Mouse (Mus musculus): ENCODE data around the gene Olfr523. TPM values are rescaled to one million over a fixed set of nuclear protein-coding genes. Genes with fewer than 3 reads are reported as not detected.
"Not testable (repeated sequence)": the region's sequence is repeated elsewhere in the genome, so short reads cannot be mapped to it uniquely, and the experiment has no call there.

Olfr523 gene
- polyA plus RNA-seq, 2 experiments: not detected

GRCm38 (mm10) chr7:140127911-140128310 lies 45.1 kb upstream of the Olfr523 start:
- 87% methylated on average over 2 of the region's 2 CpGs for WGBS

GRCm38 (mm10) chr7:140132184-140132583 lies 40.8 kb upstream of the Olfr523 start:
- not testable (repeated sequence) for H3K9me3 ChIP-seq (ENCODE audit: control insufficient read depth, low read length); H3K4me1 ChIP-seq (ENCODE audit: control insufficient read depth, insufficient read depth, low read length); H3K4me2 ChIP-seq (replicated peaks; ENCODE audit: low read depth, low read length, severe bottlenecking); H3K27ac ChIP-seq (replicated peaks; ENCODE audit: low read depth, low read length); H3K27me3 ChIP-seq (ENCODE audit: control insufficient read depth, insufficient read depth, low read length); H3K4me3 ChIP-seq (replicated peaks; ENCODE audit: low read length); DNase-seq (ENCODE audit: low spot score); ATAC-seq (ENCODE audit: low FRiP score, low read depth); H3K9ac ChIP-seq (ENCODE audit: low read depth, low read length, severe bottlenecking)
- H3K36me3 ChIP-seq (ENCODE audit: control insufficient read depth, insufficient read depth, low read length): peaks cover 26% of the 10 kb centered on the region
- 96% methylated on average over 7 of the region's 7 CpGs for whole genome bisulfite sequencing

More at GRCm38 (mm10) chr7:140127911-140128310, 45.1 kb upstream of the Olfr523 start:
- TF ChIP-seq POLR2A (IDR thresholded peaks at IDR 0.05; ENCODE audit: borderline replicate concordance, extremely low read depth, insufficient read depth, insufficient read length): no peak
- no peaks in the 10 kb centered on the region for H3K9me3 ChIP-seq (ENCODE audit: control insufficient read depth, low read length)
- peaks cover 13% of the 10 kb centered on the region for H3K36me3 ChIP-seq (ENCODE audit: control insufficient read depth, insufficient read depth, low read length)
- H3K4me2 ChIP-seq (replicated peaks; ENCODE audit: low read depth, low read length, severe bottlenecking): no peak overlapping the region
- ATAC-seq (ENCODE audit: low FRiP score, low read depth) (no peak), DNase-seq (ENCODE audit: low spot score) (no peak)
- H3K27me3 ChIP-seq (ENCODE audit: control insufficient read depth, insufficient read depth, low read length): no peaks in the 10 kb centered on the region
- no peak overlapping the region for H3K4me3 ChIP-seq (replicated peaks; ENCODE audit: low read length)
- H3K27ac ChIP-seq (replicated peaks; ENCODE audit: low read depth, low read length): no peak overlapping the region
- peaks cover 5% of the 10 kb centered on the region; the same call in 1 of the 2 replicates for H3K4me1 ChIP-seq (ENCODE audit: control insufficient read depth, insufficient read depth, low read length)
- H3K9ac ChIP-seq (ENCODE audit: low read depth, low read length, severe bottlenecking): no peak overlapping the region

GRCm38 (mm10) chr7:140134033-140134432 lies 39.0 kb upstream of the Olfr523 start:
- H3K9me3 ChIP-seq (ENCODE audit: control insufficient read depth, low read length); H3K4me2 ChIP-seq (replicated peaks; ENCODE audit: low read depth, low read length, severe bottlenecking); ATAC-seq (ENCODE audit: low FRiP score, low read depth); H3K27me3 ChIP-seq (ENCODE audit: control insufficient read depth, insufficient read depth, low read length); DNase-seq (ENCODE audit: low spot score); H3K27ac ChIP-seq (replicated peaks; ENCODE audit: low read depth, low read length); H3K4me1 ChIP-seq (ENCODE audit: control insufficient read depth, insufficient read depth, low read length); H3K4me3 ChIP-seq (replicated peaks; ENCODE audit: low read length); H3K9ac ChIP-seq (ENCODE audit: low read depth, low read length, severe bottlenecking): not testable (repeated sequence)
- WGBS: 91% methylated on average over 3 of the region's 7 CpGs
- H3K36me3 ChIP-seq (ENCODE audit: control insufficient read depth, insufficient read depth, low read length): peaks cover 26% of the 10 kb centered on the region

DNA sequence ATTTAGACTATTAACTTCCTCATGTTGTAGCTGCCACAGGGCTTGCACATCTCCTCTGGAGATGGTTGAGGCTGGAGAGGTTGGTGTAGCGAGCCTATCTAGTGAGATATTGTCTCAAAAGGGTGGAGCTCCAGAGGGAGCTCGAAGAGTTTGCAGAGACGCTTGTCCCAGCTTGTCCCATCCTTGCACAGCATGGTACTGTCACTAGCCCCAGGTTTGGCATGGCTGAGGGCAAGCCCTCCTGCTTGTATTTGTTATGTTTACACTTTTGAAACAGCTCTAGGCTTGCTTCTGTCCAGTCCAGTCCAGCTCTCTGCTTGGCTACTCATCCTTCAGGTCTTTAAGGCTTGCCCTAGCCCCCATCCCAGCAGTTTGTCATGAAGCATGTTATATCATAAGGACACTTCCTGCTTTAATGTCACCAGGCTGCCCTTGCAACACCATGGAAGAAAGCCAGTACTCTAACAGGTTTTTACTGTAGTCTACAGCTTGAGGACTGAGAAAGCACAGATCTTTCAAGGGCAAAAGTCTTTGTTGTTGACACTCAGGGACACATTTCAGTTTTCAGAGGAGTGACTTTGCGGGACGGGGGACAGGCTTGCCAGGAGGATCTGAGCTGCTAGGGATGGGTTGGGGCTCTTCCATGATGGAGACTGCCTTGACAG lies 37.8 kb upstream of the Olfr523 start:
- H3K27ac ChIP-seq (replicated peaks; ENCODE audit: low read depth, low read length): no peak overlapping the region
- no peaks in the 10 kb centered on the region for H3K4me1 ChIP-seq (ENCODE audit: control insufficient read depth, insufficient read depth, low read length)
- H3K9ac ChIP-seq (ENCODE audit: low read depth, low read length, severe bottlenecking): no peak overlapping the region
- WGBS: 87% methylated on average over 5 of the region's 5 CpGs
- no peaks in the 10 kb centered on the region for H3K27me3 ChIP-seq (ENCODE audit: control insufficient read depth, insufficient read depth, low read length)
- peaks cover 17% of the 10 kb centered on the region for H3K36me3 ChIP-seq (ENCODE audit: control insufficient read depth, insufficient read depth, low read length)
- H3K9me3 ChIP-seq (ENCODE audit: control insufficient read depth, low read length): no peaks in the 10 kb centered on the region
- H3K4me2 ChIP-seq (replicated peaks; ENCODE audit: low read depth, low read length, severe bottlenecking): no peak overlapping the region
- H3K4me3 ChIP-seq (replicated peaks; ENCODE audit: low read length): no peak overlapping the region
- no peak for TF ChIP-seq POLR2A (IDR thresholded peaks at IDR 0.05; ENCODE audit: borderline replicate concordance, extremely low read depth, insufficient read depth, insufficient read length)
- DNase-seq (ENCODE audit: low spot score) (no peak), ATAC-seq (ENCODE audit: low FRiP score, low read depth) (no peak)

DNA sequence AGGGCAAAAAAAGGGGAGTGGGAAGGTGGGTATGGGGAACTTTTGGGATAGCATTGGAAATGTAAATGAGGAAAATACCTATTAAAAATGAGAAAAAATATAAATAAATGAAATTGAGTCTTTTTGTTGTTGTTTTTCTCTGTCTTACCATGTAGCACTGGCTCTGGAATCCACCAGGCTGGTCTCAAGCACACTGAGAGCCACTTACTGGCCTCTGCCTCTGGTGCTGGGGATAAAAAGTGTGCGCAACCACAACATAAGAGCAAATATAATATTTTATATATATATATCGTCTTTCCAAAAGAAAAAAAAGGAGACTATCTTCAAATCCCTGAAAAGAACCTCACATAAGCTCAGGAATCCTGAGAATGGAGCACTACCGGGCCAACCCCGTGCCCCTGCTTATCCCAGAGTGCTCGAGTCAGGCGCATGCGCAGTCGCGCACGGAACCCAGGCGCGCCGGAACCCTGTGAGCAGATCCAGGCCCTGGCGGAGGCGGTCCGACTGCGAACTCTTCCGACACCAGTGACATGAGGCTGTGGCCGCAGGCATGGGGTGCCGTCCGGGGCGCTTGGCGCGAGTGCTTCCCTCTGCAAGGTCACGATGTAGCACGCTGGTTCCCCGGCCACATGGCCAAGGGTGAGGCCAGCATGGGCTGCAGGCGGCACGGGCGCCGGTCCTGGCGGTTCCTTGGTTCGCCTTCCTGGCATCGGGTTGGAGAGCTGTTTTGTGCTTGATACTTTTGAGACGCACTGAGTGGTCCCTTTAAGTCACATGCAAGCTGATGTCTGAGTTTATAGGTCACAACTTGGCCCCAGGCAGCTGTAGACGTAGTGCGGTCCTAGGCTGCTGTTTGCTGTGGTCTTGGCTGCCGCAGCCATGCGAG lies 35.6 kb upstream of the Olfr523 start, which contains the start of gene Mtg1:
TSS of gene Mtg1 (plus strand) at position 430 of the 886 bp plus-strand sequence.
- WGBS: 2% methylated on average over 39 of the region's 39 CpGs
- peak within 1 kb of the TSS; percentile 73 for H3K27ac ChIP-seq (replicated peaks; ENCODE audit: low read depth, low read length)
- no peaks in the 10 kb centered on the region for H3K9me3 ChIP-seq (ENCODE audit: control insufficient read depth, low read length)
- H3K4me2 ChIP-seq (replicated peaks; ENCODE audit: low read depth, low read length, severe bottlenecking): peak within 1 kb of the TSS; percentile 67
- peak; percentile 94 for DNase-seq (ENCODE audit: low spot score)
- TF ChIP-seq POLR2A (IDR thresholded peaks at IDR 0.05; ENCODE audit: borderline replicate concordance, extremely low read depth, insufficient read depth, insufficient read length): peak; percentile 88; the same call in 1 of the 2 replicates
- peaks cover 13% of the 10 kb centered on the region for H3K36me3 ChIP-seq (ENCODE audit: control insufficient read depth, insufficient read depth, low read length)
- ATAC-seq (ENCODE audit: low FRiP score, low read depth): peak; percentile 99
- H3K4me3 ChIP-seq (replicated peaks; ENCODE audit: low read length): peak within 1 kb of the TSS; percentile 64
- peak within 1 kb of the TSS; percentile 81 for H3K9ac ChIP-seq (ENCODE audit: low read depth, low read length, severe bottlenecking)
- no peaks in the 10 kb centered on the region for H3K4me1 ChIP-seq (ENCODE audit: control insufficient read depth, insufficient read depth, low read length)
- H3K27me3 ChIP-seq (ENCODE audit: control insufficient read depth, insufficient read depth, low read length): no peaks in the 10 kb centered on the region
